Mouse (Mus musculus): ENCODE results near the gene Tmem132c. TPM values are rescaled to one million over a fixed set of nuclear protein-coding genes. Genes with fewer than 3 reads are reported as not detected.

The Tmem132c gene
- polyA plus RNA-seq, 1 experiment from 2014 or later: 22.3 TPM

DNA sequence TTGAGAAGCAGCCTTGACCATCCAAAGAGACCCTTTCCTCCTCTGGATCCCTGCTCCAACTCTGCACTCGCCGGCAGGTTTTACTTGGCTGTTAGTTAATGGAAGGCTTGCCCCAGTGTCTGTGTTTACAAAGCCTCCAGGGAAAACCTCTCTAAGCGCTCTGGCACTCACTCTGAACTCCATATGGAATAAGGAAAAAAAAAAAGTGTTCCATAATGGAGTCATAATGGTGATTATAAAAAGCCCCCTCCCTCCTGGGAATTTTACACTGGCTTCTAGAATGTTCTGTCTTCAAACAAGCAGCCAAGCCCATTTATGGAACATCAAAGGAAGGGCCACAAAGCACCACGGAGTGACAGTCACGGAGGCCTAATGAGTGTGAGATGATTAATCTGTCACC is 136.9 kb downstream of the Tmem132c start:
- ATAC-seq (ENCODE audit: low read depth) (no peak; the same call in 1 of the 2 replicates), DNase-seq (ENCODE audit: low spot score) (peak; percentile 59)
- H3K4me1 ChIP-seq (ENCODE audit: control insufficient read depth, insufficient read depth, low read length): peaks cover 15% of the 10 kb centered on the region; the same call in 1 of the 2 replicates
- no peak overlapping the region for H3K4me2 ChIP-seq (ENCODE audit: low read depth, low read length)
- no peak overlapping the region for H3K9ac ChIP-seq (ENCODE audit: low read depth, low read length)
- H3K36me3 ChIP-seq (ENCODE audit: control insufficient read depth, insufficient read depth, low read length): no peaks in the 10 kb centered on the region
- WGBS: 20% methylated on average over 5 of the region's 5 CpGs
- H3K27ac ChIP-seq (replicated peaks; ENCODE audit: low read depth, low read length): no peak overlapping the region
- no peaks in the 10 kb centered on the region for H3K27me3 ChIP-seq (replicated peaks; ENCODE audit: control insufficient read depth, insufficient read depth, low read length)
- no peak overlapping the region for H3K4me3 ChIP-seq (ENCODE audit: low read depth, low read length)
- H3K9me3 ChIP-seq (ENCODE audit: control insufficient read depth, low read length): 0 out of 2 replicates have a peak, but pooled peaks cover 6% of the 10 kb centered on the region

DNA sequence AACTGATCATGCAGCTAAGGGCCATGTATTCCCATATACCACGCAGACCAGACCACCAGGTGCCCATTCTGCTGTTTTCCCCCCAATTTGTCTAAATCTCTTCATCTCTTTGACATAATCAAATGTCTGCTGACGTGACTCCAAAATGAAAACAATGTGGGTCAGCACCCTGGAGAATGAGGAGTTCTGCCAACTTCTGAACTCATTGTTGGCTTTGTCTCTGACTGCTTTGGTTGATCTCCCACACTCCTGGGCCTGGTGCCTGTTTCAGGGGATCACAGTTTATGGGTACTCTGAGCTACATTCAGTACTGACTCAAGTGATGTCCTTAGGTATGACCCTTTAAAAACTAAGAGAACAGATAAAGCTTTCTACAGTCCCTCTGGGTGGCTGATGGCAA is 137.7 kb downstream of the Tmem132c start:
- Histone ChIP-seq H3K27ac (replicated peaks; ENCODE audit: low read depth, low read length) (no peak overlapping the region), H3K36me3 (ENCODE audit: control insufficient read depth, insufficient read depth, low read length) (no peaks in the 10 kb centered on the region), H3K9ac (ENCODE audit: low read depth, low read length) (no peak overlapping the region), H3K4me1 (ENCODE audit: control insufficient read depth, insufficient read depth, low read length) (peaks cover 15% of the 10 kb centered on the region; the same call in 1 of the 2 replicates), H3K27me3 (replicated peaks; ENCODE audit: control insufficient read depth, insufficient read depth, low read length) (no peaks in the 10 kb centered on the region), H3K4me3 (ENCODE audit: low read depth, low read length) (no peak overlapping the region), H3K9me3 (ENCODE audit: control insufficient read depth, low read length) (0 out of 2 replicates have a peak, but pooled peaks cover 6% of the 10 kb centered on the region), H3K4me2 (ENCODE audit: low read depth, low read length) (no peak overlapping the region)
- no peak for DNase-seq (ENCODE audit: low spot score)
- 72% methylated on average over 2 of the region's 2 CpGs for WGBS
- ATAC-seq (ENCODE audit: low read depth): no peak

DNA sequence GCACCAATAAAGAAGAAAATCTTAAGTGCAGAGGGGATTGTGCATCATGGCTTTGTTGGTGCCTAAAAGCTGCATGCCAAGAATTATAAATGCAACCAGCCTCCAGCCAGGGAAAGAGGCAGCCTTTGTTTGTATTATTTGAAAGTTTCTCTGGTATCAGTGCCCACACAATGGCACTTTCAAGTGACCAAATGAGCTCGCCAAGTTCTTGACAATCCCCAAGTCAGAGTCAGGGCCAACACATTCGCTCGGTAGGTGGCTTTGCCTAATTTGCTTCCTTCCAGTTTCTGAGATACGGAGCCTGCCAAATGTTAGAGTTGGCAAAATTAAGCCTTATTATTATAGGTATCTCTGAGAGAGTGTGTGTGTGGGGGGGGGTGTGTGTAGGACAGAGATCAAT is 139.6 kb downstream of the Tmem132c start:
- DNase-seq (ENCODE audit: low spot score): no peak
- H3K4me2 ChIP-seq (ENCODE audit: low read depth, low read length): no peak overlapping the region
- WGBS: 76% methylated on average over 4 of the region's 4 CpGs

GRCm38 (mm10) chr5:127382571-127382970 is 141.0 kb downstream of the Tmem132c start:
- DNase-seq (ENCODE audit: low spot score) (no peak), ATAC-seq (ENCODE audit: low read depth) (no peak)
- Histone ChIP-seq H3K36me3 (ENCODE audit: control insufficient read depth, insufficient read depth, low read length) (no peaks in the 10 kb centered on the region), H3K9me3 (ENCODE audit: control insufficient read depth, low read length) (no peaks in the 10 kb centered on the region), H3K27me3 (replicated peaks; ENCODE audit: control insufficient read depth, insufficient read depth, low read length) (no peaks in the 10 kb centered on the region), H3K27ac (replicated peaks; ENCODE audit: low read depth, low read length) (no peak overlapping the region), H3K4me2 (ENCODE audit: low read depth, low read length) (no peak overlapping the region), H3K4me1 (ENCODE audit: control insufficient read depth, insufficient read depth, low read length) (peaks cover 15% of the 10 kb centered on the region; the same call in 1 of the 2 replicates), H3K4me3 (ENCODE audit: low read depth, low read length) (no peak overlapping the region), H3K9ac (ENCODE audit: low read depth, low read length) (no peak overlapping the region)
- 58% methylated on average over 5 of the region's 5 CpGs for WGBS

More for the DNA sequence above, 139.6 kb downstream of the Tmem132c start:
- H3K27ac ChIP-seq (replicated peaks; ENCODE audit: low read depth, low read length): no peak overlapping the region
- ATAC-seq (ENCODE audit: low read depth): no peak
- H3K9ac ChIP-seq (ENCODE audit: low read depth, low read length): no peak overlapping the region
- no peaks in the 10 kb centered on the region for H3K9me3 ChIP-seq (ENCODE audit: control insufficient read depth, low read length)
- peaks cover 15% of the 10 kb centered on the region; the same call in 1 of the 2 replicates for H3K4me1 ChIP-seq (ENCODE audit: control insufficient read depth, insufficient read depth, low read length)
- H3K4me3 ChIP-seq (ENCODE audit: low read depth, low read length): no peak overlapping the region
- no peaks in the 10 kb centered on the region for H3K36me3 ChIP-seq (ENCODE audit: control insufficient read depth, insufficient read depth, low read length)
- no peaks in the 10 kb centered on the region for H3K27me3 ChIP-seq (replicated peaks; ENCODE audit: control insufficient read depth, insufficient read depth, low read length)

GRCm38 (mm10) chr5:127391187-127391586 is 149.6 kb downstream of the Tmem132c start:
- ATAC-seq (ENCODE audit: low read depth) (no peak), DNase-seq (ENCODE audit: low spot score) (no peak)
- H3K27me3 ChIP-seq (replicated peaks; ENCODE audit: control insufficient read depth, insufficient read depth, low read length): no peaks in the 10 kb centered on the region
- H3K4me1 ChIP-seq (ENCODE audit: control insufficient read depth, insufficient read depth, low read length): no peaks in the 10 kb centered on the region
- no peak overlapping the region for H3K4me3 ChIP-seq (ENCODE audit: low read depth, low read length)
- H3K27ac ChIP-seq (replicated peaks; ENCODE audit: low read depth, low read length): no peak overlapping the region
- peaks cover 11% of the 10 kb centered on the region for H3K9me3 ChIP-seq (ENCODE audit: control insufficient read depth, low read length)
- no peak overlapping the region for H3K4me2 ChIP-seq (ENCODE audit: low read depth, low read length)
- WGBS: 93% methylated on average over 5 of the region's 5 CpGs
- H3K9ac ChIP-seq (ENCODE audit: low read depth, low read length): no peak overlapping the region
- no peaks in the 10 kb centered on the region for H3K36me3 ChIP-seq (ENCODE audit: control insufficient read depth, insufficient read depth, low read length)

DNA sequence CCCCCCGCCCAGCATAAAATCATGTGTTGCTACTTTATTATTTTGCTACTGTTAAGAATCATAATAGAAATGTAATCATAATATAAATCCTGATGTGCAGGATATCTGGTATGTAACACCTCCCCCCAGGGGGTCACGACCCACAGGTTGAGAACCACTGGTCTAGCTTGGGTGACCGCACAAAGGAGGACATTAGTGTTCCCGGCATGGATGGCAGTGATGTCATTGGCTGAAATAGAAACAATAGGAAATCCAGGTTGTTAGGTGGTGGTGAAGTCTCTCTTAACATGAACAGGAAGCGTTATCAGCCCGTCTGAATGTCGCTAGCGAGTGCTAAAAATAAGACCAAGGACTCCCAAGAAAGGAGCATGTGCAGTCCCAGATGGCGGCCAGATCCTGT is 155.3 kb downstream of the Tmem132c start:
- Histone ChIP-seq H3K9me3 (ENCODE audit: control insufficient read depth, low read length) (no peaks in the 10 kb centered on the region), H3K27ac (replicated peaks; ENCODE audit: low read depth, low read length) (no peak overlapping the region), H3K9ac (ENCODE audit: low read depth, low read length) (no peak overlapping the region), H3K4me1 (ENCODE audit: control insufficient read depth, insufficient read depth, low read length) (0 out of 2 replicates have a peak, but pooled peaks cover 3% of the 10 kb centered on the region), H3K4me2 (ENCODE audit: low read depth, low read length) (no peak overlapping the region), H3K36me3 (ENCODE audit: control insufficient read depth, insufficient read depth, low read length) (no peaks in the 10 kb centered on the region), H3K4me3 (ENCODE audit: low read depth, low read length) (no peak overlapping the region), H3K27me3 (replicated peaks; ENCODE audit: control insufficient read depth, insufficient read depth, low read length) (no peaks in the 10 kb centered on the region)
- no peak for ATAC-seq (ENCODE audit: low read depth)
- no peak for DNase-seq (ENCODE audit: low spot score)
- whole genome bisulfite sequencing: 73% methylated on average over 9 of the region's 9 CpGs

- no peaks in the 10 kb centered on the region for H3K27me3 ChIP-seq (replicated peaks; ENCODE audit: control insufficient read depth, insufficient read depth, low read length)
- no peak overlapping the region for H3K4me2 ChIP-seq (ENCODE audit: low read depth, low read length)
- peaks cover 3% of the 10 kb centered on the region; the same call in 1 of the 2 replicates for H3K9me3 ChIP-seq (ENCODE audit: control insufficient read depth, low read length)
- ATAC-seq (ENCODE audit: low read depth) (no peak), DNase-seq (ENCODE audit: low spot score) (no peak)
- H3K9ac ChIP-seq (ENCODE audit: low read depth, low read length): no peak overlapping the region
- H3K27ac ChIP-seq (replicated peaks; ENCODE audit: low read depth, low read length): no peak overlapping the region
- H3K4me3 ChIP-seq (ENCODE audit: low read depth, low read length): no peak overlapping the region
- WGBS: 13% methylated on average over 7 of the region's 7 CpGs
- H3K36me3 ChIP-seq (ENCODE audit: control insufficient read depth, insufficient read depth, low read length): no peaks in the 10 kb centered on the region
- 0 out of 2 replicates have a peak, but pooled peaks cover 3% of the 10 kb centered on the region for H3K4me1 ChIP-seq (ENCODE audit: control insufficient read depth, insufficient read depth, low read length)
These were observed 156.4 kb downstream of the Tmem132c start for GRCm38 (mm10) chr5:127398010-127398409.

DNA sequence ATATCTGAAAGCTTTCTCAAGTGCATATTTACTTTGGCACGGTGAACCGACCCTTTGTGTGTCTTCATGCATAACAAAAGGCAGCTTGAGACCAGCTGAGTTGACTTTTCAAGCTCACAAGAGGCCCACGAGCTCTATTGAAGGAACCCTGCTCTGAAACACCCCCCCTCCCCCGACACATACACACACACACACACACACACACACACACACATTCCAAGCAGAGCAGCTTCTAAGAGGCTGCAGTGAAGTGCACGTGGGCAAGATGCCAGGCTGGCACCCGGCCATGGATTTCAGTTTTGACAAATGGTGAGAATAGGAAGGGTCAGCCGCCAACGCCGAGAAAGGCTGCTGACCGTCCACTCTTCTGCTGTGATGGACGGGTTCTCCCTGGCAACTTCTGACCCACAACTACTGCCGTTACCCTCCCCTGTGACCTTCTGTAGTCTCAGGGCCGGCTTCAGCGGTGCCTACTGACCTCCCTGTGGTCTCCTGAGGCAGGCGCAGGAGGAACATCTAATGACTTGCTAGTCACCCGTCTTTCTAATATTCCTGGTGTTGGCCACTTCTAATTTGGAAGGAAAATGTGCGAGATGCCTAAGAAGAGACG is 163.9 kb downstream of the Tmem132c start:
- Histone ChIP-seq H3K9ac (ENCODE audit: low read depth, low read length) (no peak overlapping the region), H3K9me3 (ENCODE audit: control insufficient read depth, low read length) (peaks cover 3% of the 10 kb centered on the region; the same call in 1 of the 2 replicates), H3K27ac (replicated peaks; ENCODE audit: low read depth, low read length) (peak overlapping the region; percentile 67), H3K4me3 (ENCODE audit: low read depth, low read length) (no peak overlapping the region), H3K4me2 (ENCODE audit: low read depth, low read length) (peak overlapping the region; percentile 24), H3K36me3 (ENCODE audit: control insufficient read depth, insufficient read depth, low read length) (no peaks in the 10 kb centered on the region), H3K4me1 (ENCODE audit: control insufficient read depth, insufficient read depth, low read length) (peaks cover 16% of the 10 kb centered on the region), H3K27me3 (replicated peaks; ENCODE audit: control insufficient read depth, insufficient read depth, low read length) (no peaks in the 10 kb centered on the region)
- 38% methylated on average over 18 of the region's 18 CpGs for WGBS
- peak; percentile 89 for DNase-seq (ENCODE audit: low spot score)
- peak; percentile 64 for ATAC-seq (ENCODE audit: low read depth)

Measured in embryonic facial prominence, embryonic 14.5 days (tissue).